ENCODE assay signal across 1 mouse cellular context in the genomic region with DNA sequence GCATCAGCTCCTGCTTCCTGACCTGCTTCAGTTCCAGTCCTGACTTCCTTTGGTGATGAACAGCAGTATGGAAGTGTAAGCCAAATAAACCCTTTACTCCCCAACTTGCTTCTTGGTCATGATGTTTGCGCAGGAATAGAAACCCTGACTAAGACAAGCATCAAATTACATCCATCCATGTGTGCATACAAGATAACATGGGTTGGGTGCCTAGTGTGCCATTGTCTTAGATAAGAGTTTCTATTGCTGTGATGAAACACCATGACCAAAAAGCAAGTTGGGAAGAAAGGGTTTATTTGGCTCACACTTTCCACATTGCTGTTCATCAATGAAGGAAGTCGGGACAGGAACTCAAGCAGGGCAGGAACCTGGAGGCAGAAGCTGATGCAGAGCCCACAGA.
TF ChIP-seq lines count a peak whose summit lies in the region.

No protein-coding gene starts in this region.

TF ChIP-seq in MEL, 35 proteins besides CTCF, POLR2A, EP300 and RAD21:
- peak; percentile 45; the same call in 1 of the 2 replicates for TF ChIP-seq BHLHE40 (IDR thresholded peaks at IDR 0.05; ENCODE audit: borderline replicate concordance, low read depth, low read length)
- peak; percentile 91 for TF ChIP-seq GATA1 (IDR thresholded peaks at IDR 0.05; ENCODE audit: low read depth, low read length)
- peak; percentile 31; the same call in 1 of the 2 replicates for TF ChIP-seq MAX (IDR thresholded peaks at IDR 0.05; ENCODE audit: low read length)
- peak; percentile 89 for TF ChIP-seq TAL1 (IDR thresholded peaks at IDR 0.05; ENCODE audit: low read length)
- TF ChIP-seq MYC (IDR thresholded peaks at IDR 0.05; ENCODE audit: low read depth, low read length) = 0 out of 2 replicates have a peak, but pooled peaks have one; percentile 39
- TF ChIP-seq RCOR1 (IDR thresholded peaks at IDR 0.05; ENCODE audit: low read depth, low read length) = peak; percentile 50; the same call in 1 of the 2 replicates
- peak; percentile 90 for TF ChIP-seq TCF12 (IDR thresholded peaks at IDR 0.05; ENCODE audit: low read depth, low read length)
- TF ChIP-seq MXI1 (IDR thresholded peaks at IDR 0.05; ENCODE audit: low read depth, low read length) = peak; percentile 35; the same call in 1 of the 2 replicates
- peak; percentile 85 for TF ChIP-seq ETS1 (IDR thresholded peaks at IDR 0.05; ENCODE audit: low read depth, low read length)
- 0 out of 2 replicates have a peak, but pooled peaks have one; percentile 43 for TF ChIP-seq TBP (IDR thresholded peaks at IDR 0.05; ENCODE audit: low read depth, low read length)
- TF ChIP-seq SIN3A (IDR thresholded peaks at IDR 0.05; ENCODE audit: low read length) = peak; percentile 39
TF ChIP-seq in MEL: peak in this region for 11; not testable (repeated sequence) for 24.
